Mouse (Mus musculus) left cerebral cortex, postnatal 4 days (tissue): Measurements from ENCODE around the gene Rpl11. TPM values are rescaled to one million over a fixed set of nuclear protein-coding genes. Genes with fewer than 3 reads are reported as not detected.

Experiments
- DNase-seq: peaks from one replicate; pipeline ENCODE4 v3.0.0-alpha.2; 2022
- intact Hi-C: fragments of 180-260 bp; cut with DNase I; formaldehyde crosslinking; loops from one replicate; pipeline ENCODE4 v1.15.1; 2025
- total RNA-seq, 2 experiments: library from RNA; stranded (reverse); gene quantifications; 2 replicates each; pipeline ENCODE4 v1.2.3; 2021

Rpl11 gene
- total RNA-seq, 2 experiments from 2014 or later = 347 to 361 TPM

DNA sequence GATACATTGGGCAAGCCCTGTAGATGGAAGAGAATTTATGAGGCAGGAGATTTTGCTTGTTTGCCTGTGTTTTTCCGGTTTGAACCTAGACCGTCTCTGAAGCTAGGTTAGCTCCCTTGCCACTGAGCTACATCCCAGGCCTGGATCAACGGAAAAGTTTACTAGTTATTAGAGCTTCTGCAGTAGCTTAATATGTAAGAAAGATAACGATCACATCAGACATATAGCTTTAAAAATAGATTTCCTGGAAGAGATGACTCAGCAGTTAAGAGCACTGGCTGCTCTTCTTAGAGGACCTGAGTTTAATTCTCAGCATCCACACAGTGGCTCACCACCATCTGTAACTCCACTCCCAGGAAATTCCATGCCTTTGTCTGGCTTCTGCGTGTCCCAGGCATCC, 24.5 kb downstream of the Rpl11 start:
- intact Hi-C loops = no loop called here
- DNase-seq = no peak

DNA sequence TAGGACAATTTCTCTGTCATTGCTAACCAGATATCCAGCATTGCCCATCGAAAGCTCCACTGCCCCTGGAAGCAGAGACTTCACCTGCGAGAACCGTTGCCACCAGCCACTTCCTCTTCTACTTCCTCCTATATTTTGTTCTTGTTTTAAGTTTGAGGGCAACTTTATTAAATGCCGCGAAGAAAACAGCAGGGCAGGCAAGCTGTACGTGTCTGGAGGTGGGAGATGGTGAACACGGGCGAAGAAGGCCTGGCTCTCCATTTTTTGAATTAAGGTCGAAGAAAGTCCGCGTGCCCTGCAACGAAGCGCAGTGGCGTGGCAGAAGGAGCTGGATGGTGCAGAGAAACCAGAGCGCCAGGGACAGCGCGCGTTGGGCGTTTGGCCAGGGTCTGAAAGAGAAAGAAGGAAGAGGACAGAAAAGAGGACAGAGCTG, 25.1 kb downstream of the Rpl11 start:
- intact Hi-C loops = no loop called here
- peak; percentile 6 for DNase-seq

DNA sequence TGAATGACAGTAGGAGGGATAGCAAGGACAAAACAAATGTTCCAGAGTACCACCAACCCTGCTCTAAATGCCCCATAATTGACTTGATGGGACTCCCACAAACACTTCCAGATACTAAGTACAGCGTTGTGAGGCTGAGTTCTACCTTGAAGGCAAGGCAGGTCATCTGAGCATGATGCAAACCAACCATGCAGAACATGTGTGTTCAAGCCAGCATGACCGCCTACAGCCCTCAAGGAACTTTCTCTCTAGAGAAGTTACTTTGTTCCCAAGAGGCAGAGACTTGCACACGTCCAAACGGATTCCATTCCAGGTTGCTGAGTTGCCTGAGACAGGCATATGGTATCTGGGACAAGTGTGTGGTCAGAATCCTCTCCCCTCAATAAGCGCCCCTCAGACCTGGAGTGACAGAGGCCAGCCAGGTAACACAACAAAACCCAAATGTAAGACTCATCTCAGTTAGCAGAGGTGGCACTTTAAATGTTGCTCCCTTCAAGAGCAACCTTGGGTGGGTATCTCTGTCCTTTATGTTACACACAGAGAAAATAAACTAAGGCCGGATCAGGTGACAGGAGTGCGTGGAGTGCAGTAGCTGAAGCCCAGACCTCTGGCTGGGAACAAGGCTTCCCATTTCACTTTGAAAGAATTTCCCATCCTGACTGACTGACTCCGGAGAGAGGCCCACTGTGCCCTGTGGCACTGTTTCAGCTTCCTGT, 25.7 kb downstream of the Rpl11 start:
- intact Hi-C loops = no loop called here
- DNase-seq = no peak

DNA sequence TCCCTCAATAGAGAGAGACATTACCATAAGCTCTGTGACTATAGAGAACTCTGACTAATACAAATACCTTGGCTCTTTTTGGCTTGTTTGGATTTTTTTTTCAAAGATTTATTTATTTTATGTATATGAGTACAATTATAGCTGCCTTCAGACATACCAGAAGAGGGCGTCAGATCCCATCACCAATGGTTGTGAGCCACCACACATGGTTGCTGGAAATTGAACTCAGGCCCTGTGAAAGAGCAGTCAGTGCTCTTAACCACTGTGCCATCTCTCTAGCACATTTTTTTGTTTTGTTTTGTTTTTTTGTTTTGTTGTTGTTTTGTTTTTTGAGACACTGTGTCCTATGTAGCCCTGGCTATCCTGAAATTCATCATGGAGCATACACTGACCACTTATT, 27.9 kb downstream of the Rpl11 start:
- intact Hi-C loops = no loop called here
- no peak for DNase-seq

DNA sequence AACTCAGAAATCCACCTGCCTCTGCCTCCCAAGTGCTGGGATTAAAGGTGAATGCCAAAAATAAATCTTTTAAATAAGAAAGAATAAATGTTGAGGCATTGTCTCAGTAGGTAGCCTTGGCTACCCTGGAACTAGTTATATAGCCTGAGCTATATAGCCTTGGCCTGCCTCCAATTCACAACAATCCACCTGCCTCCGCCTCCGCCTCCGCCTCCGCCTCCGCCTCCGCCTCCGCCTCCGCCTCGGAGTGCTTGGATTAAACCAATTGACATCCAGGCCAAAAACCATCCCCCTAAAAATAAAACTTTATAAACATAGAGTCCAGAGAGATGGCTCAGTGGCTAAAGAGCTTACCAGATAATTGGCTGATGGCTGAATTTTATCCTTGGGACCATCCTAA, 30.3 kb downstream of the Rpl11 start:
- peak; percentile 9 for DNase-seq
- intact Hi-C loops = no loop called here

DNA sequence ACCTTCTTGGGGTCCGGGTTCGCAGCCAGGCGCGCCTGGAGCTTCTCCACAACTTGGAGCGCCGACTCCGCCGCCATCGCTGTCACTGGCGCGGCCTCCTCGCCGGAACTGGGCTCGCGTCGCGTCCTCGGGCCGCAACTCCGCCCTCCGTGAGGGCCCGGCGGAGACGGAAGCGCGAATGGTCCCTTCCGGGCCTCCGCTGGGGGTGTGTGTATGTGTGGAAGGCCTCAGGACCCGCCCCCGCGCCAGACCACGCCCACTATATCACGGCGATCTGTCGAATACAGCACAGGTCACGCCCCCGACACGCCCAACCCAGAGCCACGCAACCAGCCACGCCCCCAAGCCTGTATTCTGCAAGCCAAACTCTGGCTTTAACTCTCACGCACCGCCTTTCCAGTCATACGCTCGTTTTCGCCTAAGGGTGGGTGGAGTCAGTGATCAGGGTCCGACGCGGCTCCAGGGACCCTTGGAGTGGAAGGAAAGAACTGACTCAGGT, 31.6 kb downstream of the Rpl11 start, which contains the start of gene Eloa:
Eloa (minus strand) TSS at position 215 of the 499 bp plus-strand sequence.
- intact Hi-C loops = no loop called here

DNA sequence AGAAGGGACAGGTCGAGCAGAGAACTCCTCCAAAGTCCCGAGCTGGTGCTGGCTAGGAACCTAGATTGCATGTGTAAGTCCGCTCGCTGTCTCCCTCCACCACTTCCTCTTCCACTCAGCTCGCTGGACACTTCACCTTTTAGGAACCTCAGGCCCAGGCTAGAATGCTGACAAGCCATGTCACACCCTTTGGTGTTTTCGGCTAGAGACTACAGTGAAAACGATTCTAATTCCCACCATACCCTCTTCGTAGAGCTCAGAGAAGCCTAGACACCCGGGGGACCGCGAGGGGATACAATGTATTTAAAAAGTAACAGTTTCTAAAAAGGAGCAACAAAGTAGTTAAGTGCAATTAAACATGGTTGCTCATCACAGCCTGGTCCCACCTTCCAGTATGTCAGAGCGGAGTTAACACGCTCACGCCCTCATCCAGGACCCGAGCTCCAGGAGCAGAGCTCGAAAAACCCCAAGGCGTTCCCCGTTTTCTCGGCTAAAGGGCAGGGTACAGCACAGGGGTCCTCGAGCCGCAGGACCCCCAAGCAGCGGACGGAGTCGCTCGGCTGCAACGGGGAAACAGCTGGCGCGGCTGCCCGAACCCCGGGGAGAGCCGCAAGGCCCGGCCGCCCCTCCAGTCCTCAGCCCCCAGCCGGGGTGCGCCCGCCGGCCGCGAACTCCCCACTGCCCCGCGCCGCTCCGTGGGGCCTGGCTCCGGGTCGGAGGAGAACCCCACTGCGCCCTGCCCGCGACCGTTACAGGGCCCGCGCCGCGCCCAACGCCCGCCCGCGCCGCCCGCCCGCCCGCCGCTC, 32.3 kb downstream of the Rpl11 start:
- DNase-seq = no peak
- intact Hi-C loops = no loop called here

More for the DNA sequence above, 31.6 kb downstream of the Rpl11 start, which contains the start of gene Eloa:
- DNase-seq = peak; percentile 100

DNA sequence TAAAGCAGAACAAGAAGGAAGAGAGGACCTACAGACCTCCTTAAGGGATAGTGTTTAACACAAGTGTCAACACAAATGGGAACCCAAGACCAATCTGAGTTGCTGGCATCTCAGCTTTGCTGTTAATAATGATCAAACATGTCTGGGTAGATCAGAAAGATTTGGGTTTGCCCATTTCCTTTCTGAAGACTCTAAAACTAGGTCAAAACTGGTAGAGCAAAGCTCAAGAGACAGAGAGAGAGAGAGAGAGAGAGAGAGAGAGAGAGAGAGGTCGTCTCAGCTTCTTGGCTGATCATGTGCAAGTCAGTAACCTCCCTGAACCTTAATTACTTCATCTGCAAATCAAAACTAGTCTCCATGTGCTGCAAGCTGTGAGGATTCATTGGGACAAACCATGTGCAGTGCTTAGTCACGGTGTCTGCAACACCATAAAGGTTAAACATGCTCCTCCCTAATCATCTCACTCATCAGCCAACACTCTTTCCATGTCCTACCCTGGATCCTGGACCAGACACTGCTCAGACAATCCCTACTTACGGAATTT, 37.1 kb downstream of the Rpl11 start:
- no peak for DNase-seq
- intact Hi-C loops = no loop called here

DNA sequence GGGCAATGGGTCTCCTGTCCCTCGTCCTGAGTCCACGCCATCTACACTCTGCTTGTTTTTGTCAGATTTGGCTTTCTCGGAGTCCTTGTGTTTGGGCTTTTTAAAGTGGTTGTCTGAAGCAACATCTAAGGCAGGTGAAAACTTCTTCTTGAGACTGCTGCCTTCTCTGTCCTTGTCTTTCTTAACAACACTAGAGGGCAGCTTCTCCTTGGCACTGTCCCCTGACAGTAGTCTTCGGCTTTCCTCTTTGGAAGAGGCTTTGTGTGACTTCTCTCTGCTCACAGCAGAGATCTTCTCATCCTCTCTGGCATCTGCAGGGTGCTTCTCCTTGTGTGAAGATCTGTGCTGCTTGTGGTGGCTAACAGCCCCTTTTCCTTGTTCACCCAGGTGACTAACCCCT, 42.6 kb downstream of the Rpl11 start:
- intact Hi-C loops = no loop called here
- DNase-seq = no peak

DNA sequence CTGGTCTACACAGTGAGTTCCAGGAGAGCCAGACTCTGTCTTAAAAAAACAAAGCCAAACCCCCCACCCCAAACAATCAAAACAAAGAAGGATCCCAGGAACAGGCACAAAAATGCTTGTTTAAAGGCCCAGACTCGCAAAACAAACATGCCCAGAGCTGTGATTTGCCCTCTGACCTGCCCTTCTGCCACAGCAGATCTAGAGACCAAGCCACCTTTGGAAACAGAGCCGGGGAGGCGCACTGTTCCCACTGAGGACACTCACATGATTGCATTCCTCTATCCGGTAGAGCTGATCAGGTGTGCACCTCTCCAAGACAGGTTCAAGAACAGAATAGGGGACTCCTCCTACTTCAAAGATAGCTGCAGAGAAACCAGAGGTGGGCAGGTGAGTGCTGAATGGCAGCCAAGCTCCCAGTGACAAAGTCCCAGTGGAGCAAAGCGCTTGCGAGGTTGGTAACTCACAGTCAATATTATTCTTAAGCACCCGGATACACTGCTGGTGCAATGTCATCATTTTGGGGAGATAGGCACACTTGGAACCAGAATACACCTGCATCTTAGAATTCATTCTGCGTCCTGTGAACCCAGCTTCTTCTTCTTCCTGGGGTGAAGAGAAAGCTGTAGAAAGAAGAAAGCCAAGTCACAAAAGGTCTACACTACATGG, 44.3 kb downstream of the Rpl11 start:
- DNase-seq = no peak
- intact Hi-C loops = no loop called here

DNA sequence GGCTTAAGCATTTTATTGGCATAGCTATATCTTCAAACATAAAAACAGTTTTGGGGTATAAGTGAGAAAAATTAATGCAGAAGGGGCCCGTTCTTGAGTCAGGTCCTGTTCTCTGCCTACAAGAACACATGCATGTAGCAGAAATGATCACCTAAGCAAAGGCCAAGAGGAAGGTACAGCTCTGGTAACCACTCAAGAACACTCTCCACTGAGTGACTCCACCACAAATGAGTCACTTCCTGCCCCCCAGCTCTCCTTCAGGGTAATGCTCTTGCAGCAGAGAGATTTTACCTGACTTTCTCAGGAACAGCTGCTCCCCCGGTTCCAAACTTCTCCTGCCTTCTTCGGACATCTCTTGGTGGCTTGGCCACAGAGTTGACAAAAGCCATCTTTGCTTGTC, 46.4 kb downstream of the Rpl11 start:
- no peak for DNase-seq
- intact Hi-C loops = no loop called here

DNA sequence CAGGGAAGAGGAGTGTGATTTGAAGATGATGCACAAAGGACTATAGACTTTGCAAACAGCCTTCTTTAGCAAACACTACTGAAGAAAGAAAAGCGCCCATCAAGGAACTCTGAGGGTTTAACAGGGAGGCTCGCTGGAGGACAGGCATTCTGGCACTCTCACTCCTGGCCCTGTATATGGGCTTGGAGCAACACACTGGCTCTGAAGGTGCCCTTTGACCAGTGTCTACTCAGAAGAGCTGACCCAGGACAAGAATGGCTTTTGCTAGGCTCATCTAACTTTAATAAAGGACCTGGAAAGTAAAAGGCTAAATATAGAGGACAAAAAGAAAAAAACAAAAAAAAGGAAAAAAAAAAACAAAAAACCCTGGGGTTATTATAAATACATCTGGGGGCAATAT, 48.3 kb downstream of the Rpl11 start:
- intact Hi-C loops = no loop called here
- no peak for DNase-seq

DNA sequence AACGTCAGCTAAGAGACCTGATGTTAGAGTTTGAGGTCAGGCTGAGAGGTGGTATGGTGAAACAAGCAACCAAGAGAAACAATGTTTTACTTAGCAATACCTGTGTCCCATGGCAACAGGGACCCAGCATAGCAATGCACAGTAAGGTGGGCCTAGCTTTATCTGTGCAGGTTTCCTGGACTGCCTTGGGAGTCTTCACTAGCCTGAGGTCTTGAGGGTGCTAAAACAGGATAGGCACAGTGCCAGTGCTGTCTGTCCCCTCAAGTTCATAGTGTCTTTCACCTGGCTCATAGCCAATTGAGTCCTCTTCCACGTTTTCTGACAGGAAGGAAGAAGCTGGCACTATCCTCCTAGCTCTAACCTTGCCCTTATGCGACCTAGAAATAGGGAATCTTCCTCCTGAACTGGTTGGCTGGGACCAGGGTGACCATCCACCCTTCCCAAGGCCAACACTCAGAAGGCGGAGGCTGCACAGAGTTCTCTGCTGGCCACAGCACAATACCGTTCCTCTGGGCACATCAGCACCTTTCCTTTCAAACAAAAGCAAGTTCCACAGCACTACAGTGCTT, 49.0 kb downstream of the Rpl11 start:
- no peak for DNase-seq
- intact Hi-C loops = no loop called here

DNA sequence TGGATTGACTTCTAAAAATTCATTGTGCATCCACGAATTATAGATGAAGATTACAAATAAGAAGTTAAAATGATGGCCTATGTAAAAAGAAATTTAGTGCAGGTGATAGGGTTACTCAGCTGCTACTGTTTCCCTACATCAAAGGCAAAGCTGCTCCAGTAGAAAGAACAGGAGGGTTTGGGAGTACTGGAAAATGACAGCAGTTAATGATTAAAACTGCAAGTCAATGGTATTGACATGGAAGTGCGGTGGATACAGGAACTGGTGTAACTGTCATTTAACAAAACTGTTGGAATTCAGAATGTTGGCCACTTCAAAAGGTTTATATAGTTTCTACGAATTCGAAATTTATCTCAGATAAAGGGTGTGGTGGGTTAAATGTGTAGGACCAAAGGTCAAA, 58.1 kb downstream of the Rpl11 start:
- DNase-seq = no peak
- intact Hi-C loops = no loop called here

DNA sequence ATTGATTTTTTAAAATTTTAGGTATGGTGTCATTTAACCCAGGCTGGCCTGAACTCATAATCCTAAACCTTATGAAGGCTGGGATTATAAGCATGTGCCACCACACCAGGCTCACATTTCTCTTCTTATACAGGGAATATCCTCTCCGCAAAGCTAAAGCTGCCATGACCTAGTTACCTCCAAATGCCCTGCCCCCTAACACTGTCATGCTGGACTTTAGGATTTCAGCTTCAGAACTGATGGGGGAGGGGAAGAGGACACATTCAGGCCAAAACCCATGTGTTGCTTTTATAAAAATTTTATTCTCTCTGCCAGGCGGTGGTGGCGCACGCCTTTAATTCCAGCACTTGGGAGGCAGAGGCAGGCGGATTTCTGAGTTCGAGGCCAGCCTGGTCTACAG, 59.3 kb downstream of the Rpl11 start:
- no peak for DNase-seq
- intact Hi-C loops = no loop called here

DNA sequence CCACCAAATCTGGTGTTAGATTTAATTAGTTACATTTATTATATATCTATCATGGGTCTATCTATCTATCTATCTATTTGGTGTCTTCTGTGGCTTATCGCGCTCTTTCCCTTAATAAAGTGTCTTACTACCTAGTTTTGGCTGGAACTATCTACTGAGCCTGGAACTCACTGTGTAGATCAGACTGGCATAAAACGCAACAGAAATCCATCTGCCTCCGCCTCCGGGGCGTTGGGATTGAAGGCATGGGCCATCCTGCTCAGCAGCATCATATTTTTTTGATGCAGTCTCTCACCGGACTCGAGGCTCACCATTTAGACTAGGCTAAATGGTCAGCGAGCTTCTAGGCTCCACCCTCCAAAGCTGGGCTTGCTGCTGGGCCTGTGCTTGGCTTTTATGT, 65.5 kb downstream of the Rpl11 start:
- intact Hi-C loops = no loop called here
- DNase-seq = peak; percentile 36

DNA sequence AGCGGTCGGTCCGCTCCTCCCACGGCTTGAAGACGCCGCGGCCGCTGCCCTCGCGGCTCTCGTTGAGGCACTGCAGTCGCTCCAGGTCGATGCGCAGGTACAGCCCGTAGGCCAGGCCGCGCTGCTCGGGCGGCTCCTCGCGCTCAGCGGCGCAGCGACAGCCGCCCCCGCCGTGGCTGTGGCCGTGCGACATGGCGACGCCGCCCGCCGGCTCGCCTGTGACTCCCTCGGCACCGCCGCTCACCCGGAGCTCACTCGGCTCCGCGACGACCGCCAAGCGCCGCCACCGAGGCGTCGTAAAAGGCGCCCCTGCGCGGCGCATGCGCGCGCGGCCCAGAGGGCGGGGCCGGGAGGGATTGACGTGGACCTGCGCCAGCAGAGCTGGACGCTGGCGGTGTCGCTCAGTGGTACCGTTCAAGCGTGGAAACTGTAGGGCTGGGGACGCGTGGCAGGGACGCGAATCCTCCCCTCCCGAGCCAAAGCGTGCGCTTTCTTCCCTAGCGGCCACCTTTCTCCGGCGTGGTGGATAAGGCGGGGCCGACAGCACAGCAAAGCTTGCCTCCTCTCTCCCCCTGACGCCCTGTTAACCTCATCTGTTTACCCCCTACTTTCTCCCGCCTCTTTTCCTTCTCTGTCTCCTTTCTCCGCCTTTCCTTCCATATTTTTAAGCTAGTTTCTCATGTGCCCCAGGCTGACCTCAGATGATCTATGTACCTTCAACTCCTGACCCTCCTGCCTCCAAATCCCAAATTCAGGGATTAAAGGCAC, 66.1 kb downstream of the Rpl11 start, which contains the start of gene Pithd1:
Pithd1 (minus strand) TSS at position 322 of the 768 bp plus-strand sequence.
- intact Hi-C loops = no loop called here
- peak; percentile 93 for DNase-seq

DNA sequence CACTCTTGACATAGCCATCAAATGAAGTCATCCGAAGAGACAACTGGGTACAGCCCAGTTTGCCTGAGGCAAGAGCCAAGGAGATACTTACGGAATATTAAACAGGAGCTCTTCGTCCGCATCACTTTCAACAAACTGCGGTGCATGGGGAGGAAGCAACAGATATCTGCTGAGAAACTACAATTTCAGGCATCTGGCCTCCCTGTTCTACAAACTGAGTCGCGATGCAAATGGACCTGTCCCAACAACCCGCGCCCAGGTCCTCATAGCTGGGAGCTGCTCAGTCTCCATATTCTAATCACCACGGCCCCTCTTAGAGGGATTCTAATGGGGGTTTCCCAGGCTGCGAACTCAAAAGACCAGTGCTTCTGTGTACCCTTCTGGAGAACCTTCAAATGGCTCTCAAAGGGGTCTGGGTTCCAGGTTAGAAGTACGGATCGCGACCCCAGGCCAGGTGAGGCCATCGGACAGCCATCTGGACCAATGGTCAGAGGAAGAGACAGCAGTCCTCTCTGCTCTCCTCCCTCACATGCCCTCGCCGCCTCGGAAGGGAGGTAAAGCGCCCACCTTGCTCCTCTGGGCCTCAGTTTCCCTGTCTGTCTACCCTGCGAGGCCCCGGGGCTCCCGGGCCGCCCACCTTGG, 66.8 kb downstream of the Rpl11 start:
- intact Hi-C loops = no loop called here

DNA sequence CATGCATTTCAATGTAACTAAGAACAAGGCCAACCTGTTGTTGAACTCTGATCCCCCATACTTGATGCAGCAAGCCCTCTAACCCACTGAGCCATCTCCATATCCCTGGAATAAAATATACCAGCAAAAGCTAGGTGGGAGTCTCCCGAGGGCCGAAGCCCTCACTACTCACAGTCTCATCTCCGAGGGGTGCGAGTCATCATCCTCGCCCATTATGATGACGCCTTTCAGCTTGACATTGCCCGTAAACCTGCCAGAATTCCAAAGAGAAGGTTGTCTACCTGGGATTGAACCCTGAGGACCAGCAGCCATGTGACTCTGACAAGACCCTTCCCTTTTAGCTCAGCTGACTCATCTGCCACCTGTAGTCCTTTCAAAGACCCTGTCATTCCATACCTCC, 67.5 kb downstream of the Rpl11 start:
- DNase-seq = no peak
- intact Hi-C loops = no loop called here

More for the DNA sequence above, 66.8 kb downstream of the Rpl11 start:
- DNase-seq = no peak
